Mouse (Mus musculus) embryo, embryonic 11 days (tissue): ENCODE data around the gene Clstn2.

ENCODE experiments used
- DNase-seq: peaks from one replicate; pipeline ENCODE4 v3.0.0-alpha.2; 2015

Gene Clstn2

DNA sequence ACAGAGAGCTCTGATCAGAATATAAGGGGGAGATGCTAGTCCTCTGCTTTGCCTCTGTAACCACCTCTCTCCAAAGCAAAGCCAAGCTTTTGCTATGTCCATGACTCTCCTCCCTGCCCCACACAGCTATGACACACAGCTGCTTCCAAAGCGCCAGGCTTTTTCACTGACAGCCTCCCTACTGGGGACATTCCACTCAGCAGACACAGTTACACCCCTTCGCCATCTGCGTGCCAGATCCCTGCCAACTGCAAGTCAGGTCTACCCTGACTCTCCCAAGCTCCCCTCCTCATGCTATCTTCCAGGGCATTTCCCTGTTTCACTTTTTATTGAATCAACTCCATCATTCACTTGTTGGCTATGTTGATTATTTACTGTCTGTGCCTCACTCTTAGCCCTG lies 259.1 kb downstream of the Clstn2 start:
- no peak for DNase-seq

DNA sequence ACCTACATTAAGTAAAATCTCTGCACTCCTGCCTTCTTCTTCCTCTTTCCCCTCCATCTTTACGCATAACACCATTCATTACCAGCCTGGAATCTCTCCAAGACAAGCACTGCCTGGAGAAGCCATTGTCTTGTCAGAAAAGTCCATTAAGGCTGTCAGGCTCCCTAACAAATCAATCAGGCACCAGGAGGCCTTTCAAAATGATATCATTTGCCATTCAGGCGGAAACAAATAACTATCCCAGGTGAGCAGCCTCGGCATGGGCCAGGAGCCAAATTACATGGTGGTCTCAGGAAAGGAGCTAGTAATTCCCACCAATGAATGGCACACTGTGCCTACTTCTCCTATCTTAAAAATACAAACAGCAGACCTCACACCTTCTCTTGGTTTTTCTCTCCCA lies 260.6 kb downstream of the Clstn2 start:
- no peak for DNase-seq

DNA sequence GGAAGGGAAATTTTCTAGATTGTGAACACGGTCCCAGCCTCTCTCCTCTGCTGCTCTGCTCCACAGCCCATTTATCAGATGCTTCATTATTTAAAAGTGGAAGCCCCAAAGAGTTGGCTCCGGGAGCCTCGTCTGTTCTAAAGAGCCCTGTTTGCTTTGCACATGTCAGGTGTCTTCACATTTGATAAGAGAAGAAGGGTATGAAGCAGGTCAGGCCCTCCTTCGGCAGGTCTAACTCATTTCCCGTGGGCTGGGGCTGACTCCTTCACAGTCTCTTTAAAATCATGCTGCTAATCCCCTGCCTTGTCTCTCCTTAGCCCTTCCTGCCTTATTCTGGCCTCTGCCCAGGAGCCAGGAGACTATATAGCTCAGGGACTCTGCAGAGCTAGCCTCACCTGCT lies 263.6 kb downstream of the Clstn2 start:
- no peak for DNase-seq

DNA sequence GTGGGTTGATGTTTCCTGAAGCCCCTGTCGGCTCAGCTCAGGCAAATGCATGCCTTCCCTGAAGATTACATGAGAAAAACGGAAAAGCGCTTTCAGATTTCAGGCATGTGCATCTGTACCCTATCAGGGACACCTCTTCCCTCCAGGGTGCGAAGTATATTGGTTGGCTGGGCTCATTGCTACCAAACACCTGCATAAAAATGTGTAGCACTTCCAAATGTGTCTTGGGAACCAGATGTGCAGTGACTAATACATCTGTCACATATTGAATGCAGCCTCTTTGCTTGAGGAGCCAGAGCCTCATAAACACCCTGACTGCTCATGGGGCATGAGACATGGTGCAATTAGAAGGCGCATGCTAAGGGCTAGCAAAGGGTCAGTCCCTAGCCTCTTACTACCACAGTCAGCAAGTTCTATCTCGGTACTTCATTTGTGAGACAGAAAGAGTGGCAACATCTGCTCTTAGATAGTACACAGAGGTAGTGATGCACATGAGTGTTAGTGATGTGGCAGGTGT lies 267.7 kb downstream of the Clstn2 start:
- DNase-seq: no peak

DNA sequence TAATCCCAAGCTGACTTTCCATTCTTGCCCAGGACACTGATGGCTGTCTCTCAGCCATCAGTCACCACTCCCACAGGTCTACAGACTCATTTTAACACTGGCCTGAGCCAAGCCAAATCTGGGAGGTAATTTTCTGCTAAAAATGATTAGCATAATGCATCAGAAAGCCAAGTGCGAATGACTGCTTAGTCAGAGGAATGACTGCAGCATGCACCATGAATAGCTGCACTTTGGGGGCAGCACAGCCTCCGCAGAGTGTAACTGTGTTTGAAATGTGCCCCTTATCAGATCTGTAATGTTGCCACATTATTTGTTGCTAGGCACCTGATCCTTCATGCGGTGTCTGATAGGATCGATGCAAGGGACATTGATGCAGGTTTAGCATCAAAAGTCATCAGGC lies 269.9 kb downstream of the Clstn2 start:
- no peak for DNase-seq

DNA sequence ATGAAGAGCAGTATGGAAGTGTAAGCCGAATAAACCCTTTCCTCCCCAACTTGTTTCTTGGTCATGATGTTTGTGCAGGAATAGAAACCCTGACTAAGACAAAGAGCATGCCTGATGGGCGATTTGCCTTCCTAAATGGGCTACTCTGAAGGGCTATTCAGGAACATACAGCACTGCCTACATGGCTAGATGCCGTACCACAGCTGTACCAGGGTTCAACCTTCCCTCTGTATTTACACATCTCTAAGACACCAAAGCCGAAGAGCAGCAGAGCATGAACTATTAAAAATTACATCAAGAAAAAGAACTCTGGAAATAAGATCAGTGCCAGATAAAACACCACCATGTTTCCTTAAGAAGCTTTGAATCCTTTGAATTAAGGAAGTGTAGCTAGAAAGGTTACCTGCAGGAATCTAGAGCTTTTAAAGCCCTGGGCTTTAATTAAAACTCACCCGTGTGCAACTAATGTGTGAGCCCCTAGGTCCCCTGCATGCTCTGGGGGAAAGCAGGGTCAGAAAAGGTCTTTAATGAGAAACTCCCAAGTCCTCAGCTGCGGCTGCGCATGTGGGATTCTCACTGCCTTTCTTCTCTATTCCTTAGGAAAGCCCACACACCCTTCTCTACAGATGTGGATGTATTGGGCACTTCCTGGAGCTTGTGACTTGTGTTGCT lies 277.2 kb downstream of the Clstn2 start:
- no peak for DNase-seq

DNA sequence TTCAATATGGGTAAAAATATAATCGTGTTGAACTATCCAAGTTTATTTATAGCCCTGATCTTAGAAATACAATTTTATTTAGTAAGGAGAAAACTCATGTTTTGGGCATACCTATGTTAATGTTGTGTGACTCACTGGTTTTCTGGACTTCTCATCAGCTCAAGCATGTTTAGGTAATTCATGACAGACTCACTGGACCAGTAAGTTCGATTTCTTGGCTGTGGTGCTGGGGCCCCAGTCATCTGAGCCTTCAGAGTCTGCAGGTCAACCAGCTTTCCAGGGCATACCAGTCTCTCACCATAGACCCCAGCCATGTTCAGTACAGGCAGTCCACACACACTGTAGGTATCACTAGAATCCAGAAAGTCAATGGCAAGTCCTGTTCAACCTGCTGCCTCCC lies 279.3 kb downstream of the Clstn2 start:
- no peak for DNase-seq

DNA sequence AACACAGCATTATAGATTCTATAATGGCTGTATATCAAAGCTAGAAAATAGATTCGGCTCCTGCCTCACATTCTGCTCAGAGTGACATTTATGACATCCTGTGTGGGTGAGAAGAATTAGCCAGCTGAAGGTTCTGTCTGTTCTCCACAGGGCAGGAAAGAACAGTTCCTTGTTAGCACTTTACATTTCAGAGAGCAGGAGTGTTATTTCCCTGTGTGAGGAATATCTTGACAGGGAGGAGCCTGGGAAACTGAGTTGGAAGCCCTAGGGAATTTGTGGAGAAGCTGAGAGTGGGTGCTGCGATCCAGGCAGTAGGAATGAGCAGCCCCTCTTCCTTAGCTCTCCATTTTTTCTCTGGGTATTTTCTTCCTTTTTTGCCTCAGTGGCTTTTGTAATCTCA lies 286.4 kb downstream of the Clstn2 start:
- DNase-seq: no peak

DNA sequence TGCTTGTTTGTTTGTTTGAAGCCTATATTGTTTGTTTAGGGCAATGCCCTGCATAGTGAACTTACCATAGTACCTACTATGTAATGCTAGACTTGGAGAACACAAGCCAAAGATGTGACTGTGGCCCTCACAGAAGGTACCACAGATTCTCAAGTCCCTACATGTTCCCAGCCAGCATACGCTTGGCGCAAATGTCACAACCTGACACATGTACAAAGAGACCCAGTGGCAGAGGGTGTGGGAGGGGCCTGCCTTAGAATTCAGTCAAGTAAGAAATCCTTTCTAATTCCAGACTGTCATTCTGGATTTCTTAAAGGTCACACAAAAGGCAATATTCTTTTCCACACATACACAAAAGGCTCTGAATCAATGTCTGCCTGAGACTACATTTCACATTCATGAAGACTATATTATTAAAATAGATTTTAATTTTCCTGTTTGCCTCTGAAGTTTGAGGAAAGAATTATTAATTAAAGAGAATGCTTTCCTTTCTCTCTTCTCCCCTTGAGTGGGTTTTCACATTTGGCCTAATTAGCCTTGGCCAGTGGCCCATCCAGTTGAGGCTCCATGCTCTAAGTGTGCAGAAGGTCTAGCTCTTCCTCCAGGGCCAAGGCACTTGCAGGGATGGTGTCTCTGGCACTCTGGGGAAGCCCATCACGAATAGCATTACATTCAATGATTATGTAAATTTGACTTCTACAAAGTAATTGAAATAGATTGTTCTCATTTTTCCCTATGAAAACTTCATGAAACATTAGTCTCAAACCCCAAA lies 305.1 kb downstream of the Clstn2 start:
- no peak for DNase-seq

DNA sequence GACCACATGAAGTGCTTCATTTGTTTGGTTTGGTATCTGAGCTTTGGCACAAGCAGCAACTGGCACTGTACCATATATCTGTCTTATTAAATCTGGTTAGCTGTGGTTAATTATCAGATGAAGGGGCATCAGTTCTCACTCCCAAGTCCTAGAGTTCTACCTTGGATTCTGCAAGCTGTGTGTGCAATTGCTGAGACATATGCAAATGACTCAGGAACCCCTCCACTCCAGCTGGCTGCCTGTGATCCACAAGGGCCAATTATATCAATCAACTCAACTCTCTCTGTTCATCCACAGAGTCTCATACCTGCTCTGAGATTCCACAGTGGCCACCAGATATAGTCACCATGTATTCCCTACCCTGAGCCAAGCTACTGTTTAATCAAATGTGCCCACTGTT lies 315.3 kb downstream of the Clstn2 start:
- no peak for DNase-seq

DNA sequence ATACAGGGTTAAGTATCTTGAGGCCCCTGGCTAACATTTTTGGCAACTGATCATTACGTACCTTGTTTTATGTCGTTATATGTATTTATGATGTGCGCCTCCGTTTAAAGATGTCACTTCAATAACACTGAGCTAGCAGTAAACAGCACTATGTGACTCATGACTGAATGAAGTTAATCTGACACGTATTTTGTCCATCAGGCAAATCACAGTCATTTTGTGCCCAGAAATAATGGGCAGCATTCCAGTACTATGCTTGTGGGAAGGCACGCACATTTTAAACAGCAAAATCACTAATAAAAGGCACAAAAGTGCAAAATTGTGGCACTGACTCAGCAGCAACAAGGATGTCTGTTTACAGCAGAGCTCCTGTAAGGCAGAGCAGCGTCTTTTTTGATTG lies 316.0 kb downstream of the Clstn2 start:
- DNase-seq: no peak

DNA sequence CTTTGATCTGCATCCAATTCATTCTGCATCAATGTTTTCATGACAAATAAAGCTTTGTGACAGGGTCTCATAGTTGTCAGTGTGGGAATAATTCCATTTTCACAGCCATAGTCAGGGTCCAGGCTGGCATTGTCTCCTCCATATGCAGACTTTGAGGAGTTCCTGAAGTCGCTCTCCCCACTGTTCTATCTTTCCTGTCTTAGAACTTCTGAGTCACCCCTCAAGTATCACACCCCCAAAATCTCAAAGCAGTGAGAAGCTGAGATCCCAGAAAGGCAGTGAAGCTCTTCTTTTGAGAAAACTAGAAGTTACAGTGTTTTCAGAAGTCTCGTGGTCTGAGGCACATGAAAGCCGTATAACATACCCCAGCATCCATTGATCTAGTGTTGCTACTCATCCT lies 320.1 kb downstream of the Clstn2 start:
- no peak for DNase-seq

DNA sequence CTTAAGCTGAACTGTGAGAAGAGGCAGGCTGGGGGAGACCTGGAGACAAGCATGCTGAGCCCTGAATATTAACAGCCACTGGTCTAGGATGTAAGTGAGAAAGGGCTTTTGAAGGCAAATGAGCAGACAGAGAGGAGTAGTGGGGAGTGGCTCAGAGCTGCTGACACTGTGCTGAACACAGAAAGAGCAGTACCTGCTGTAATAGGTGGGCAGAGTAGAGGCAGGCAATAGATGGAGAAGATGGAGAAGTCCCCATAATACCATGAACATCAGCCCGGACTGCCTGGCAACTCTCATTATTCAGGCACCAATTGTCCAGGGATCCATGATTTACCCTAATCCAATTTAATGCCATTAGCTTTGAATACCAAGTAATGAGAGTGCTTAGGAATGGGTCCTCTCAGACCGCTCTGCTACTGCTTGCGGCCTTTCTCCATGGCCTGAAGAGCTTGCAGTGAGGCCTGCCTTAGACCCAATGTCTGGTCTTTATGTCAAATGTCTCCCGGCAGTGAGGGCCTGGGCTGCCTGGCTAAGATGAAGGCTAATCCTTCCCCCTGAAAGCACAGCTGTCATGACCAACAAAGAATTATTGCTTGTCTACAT lies 329.0 kb downstream of the Clstn2 start:
- DNase-seq: no peak

DNA sequence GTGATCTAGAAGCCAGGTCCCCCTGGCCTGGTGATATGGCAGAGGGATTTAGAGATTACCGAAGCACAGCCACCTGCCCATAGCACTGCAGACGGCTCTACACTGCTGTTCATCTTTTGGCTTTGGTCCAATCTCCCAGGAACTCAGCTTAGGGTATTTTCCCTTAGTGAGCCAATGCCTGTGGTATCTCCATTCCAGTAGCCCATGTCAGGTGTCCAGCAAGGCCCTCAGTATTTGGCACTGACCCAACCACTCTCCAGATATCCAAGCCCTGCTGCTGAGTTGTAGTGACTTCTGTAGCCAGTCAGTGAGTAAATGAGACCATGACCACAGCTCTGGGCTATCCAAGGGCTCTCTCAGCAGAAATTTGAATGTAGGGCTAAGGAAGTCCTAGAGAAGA lies 330.0 kb downstream of the Clstn2 start:
- no peak for DNase-seq

DNA sequence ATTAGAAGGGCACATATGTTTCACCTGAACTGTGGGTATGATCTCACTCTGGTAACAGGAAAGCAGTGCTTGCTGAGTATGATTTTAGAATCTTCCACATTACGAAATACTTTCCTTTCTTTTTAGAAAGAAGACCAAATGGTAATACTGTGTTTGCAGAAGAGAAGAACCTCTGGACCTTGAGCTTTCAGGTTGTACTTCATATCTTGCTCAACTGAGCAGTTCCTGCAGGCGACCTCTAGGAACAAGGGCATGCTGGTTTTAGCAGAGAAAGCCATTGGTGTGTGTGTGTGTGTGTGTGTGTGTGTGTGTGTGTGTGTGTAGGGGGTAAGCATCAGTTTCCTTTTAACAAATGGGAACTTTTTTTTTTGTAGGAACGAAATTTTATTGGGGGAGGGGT lies 333.0 kb downstream of the Clstn2 start:
- no peak for DNase-seq

DNA sequence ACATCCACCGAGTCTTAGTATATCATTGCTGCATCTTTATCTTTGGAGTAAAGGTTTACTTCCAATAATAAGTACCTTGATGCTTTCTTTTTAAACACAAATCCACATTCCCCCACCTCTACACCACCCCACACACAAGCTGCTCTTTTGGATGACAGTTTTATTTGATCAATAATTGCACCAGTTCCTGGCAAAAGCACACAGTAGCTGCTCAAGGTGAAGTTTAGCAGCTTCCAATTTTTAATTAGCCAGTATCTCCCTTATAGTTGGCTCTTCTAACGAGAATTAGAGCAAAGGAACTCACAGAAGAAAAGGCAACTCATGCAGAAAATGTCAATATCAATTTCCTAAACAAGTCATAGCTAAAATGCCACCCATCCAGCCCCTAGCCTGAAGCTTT lies 334.0 kb downstream of the Clstn2 start:
- DNase-seq: no peak

DNA sequence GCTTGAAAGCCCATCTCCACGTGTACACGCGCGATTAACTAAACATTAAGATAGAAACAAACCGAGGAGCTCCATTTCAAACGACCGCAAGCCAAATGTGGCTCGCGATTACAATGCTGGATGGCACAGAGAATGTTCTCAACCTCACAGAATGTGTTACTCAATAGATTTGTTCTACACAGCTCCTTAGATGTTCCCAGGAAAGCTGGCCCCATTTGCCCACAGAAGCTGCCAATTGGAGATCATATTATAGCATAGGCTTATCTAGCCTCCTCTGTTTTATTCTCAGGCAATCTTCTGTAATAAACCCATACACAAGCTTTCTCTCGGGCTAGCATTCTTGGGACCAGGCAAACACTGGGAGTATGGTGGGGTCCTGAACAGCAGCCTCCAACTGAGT lies 334.9 kb downstream of the Clstn2 start:
- no peak for DNase-seq

DNA sequence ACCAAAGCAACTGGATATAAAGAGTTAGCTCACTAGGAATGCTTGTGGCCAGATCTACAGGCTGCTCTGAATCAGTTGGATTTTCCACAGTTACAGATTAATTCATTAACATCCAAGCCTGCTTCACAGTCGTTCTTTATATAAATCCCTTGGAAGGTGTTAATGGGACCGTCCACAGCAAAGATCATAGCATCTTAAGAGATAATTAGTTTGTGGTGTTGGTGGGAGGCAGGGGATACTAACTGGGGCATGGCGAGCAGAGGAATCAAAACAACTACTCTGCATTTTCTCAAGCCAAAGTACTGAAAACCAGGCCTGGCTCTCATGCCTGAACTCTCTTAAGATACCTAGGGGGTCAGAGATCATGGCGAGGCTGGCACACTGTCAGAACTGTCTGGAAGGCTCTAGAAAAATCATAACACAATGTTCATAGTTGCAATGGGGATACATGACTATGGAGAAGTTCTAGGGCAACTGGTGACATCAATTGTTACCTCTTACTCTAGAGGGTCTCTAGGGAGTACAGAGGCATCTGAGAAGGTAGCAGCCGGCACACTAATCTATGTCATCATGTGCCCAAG lies 336.2 kb downstream of the Clstn2 start:
- DNase-seq: no peak

DNA sequence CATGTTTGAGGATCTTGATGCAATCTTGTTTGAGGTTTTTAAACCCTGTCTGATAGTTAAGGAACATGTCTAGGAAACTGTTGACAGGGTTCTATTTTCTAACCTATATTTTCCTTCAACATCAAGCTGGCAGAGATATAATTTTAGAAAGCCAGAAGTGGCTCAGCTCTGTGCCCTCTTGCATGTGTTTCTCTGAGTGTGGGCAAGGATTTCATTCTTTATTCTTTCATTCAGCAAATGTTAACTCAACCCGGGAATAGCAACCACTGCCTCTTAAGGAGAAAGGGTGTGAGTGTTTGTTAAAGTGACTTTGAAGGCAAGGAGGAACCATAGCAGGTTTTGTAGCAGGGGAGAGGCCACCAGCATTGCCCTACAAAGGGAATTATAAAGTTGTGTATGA lies 337.7 kb downstream of the Clstn2 start:
- no peak for DNase-seq

DNA sequence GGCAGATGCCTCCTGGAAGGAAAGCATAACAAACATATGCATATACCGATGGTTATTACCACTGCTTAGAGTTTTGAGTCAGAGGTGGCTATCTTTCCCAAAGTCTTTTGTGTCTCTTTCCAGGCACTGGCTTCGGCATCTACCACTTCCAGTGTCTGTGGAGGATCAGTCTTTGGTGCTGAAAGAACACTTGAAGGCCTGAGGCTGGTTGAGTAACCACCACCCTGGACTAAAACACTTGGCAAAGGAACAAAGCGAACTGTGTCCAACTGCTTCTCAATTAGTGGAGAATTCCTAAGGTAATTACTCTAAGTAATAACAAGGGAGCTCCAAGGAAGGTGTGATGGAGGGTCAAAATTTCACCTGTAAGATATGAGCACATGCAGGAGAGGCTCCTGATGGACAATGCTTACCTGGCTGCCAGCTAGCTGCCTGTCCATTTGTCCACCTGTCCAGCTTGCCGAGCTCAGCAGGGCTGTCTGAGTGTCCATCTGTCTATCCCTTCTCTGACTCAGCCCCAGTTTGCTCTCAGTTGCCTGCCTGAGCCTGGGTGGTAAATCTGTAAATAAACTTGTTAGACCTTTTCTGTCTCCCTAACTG lies 346.1 kb downstream of the Clstn2 start:
- no peak for DNase-seq

DNA sequence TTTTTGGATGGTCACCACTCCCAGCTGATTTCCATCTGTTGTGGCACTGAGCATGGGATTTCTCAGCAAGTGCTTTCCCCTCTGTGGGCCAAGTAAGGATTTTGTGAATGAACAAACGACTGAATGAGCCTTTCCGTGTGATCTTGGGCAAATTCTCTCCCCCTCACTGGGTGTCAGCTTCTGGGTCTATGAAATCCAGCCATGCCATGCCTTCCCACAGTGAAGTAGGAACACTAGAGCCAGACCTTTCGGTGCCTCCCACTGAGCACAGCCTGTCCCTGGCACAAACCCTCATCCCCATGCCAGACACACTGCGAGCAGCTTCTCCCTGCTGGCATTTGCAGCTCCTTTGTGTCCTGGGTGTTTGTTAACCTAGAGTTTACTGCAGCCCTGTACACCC lies 347.3 kb downstream of the Clstn2 start:
- no peak for DNase-seq

DNA sequence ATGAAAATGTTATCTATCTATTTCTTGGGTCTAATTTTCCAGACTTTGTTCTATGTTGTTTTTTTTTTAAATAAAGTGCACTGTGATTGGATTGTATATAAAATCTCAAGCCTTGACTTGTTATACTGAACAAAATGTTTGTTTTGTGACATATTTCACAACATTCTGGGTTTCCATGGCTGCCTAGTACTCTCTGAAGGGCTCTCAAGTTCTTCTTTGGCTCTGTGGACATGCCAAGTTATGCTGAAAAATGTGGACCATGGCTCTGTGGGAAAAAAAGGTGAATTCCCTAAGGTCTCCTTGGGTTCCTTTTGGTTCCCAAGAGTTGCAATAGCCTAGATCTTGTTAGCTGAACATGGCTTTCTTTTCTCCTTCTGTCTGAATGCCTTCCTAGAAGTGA lies 353.1 kb downstream of the Clstn2 start:
- no peak for DNase-seq

DNA sequence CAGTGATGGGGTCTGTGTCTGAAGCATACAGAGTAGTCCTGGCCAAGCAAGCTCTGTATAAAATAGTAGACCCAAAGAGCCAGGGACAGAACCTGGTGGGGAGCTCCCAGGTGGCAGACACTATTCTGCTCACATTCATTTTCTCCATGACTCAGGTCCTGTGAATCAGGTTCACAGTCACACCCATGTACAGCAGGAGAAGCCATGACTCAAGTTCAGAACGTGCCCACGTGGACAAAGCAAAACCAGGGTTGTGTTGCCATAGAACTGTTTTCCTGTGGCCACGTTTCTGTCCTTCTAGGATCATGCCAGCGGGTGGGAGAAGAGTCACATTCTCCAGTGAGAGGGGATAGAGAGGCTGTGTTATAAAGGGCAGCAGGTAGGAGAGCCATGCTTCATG lies 353.9 kb downstream of the Clstn2 start:
- DNase-seq: no peak

DNA sequence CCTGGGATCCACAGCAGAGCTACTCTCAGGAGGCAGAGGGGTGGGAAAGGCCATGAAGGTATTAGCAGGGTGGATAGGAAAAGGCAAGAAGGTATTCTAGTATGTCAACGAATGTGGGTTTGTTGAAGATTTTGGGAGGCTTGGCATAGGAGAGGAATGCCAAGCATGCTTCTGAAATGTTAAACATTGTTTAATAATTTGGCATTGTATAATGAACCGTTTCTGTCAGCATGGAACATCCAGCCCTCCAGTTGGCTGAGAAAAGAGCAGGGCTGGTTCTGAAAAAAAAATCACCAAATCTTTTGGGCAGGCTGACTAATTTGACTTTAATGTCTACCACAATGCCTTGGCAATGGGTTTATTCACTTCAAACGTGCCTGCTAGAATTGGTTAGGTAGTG lies 355.9 kb downstream of the Clstn2 start:
- no peak for DNase-seq
